Comparison of ENCODE assay signal across 8 mouse cellular contexts in the genomic region with DNA sequence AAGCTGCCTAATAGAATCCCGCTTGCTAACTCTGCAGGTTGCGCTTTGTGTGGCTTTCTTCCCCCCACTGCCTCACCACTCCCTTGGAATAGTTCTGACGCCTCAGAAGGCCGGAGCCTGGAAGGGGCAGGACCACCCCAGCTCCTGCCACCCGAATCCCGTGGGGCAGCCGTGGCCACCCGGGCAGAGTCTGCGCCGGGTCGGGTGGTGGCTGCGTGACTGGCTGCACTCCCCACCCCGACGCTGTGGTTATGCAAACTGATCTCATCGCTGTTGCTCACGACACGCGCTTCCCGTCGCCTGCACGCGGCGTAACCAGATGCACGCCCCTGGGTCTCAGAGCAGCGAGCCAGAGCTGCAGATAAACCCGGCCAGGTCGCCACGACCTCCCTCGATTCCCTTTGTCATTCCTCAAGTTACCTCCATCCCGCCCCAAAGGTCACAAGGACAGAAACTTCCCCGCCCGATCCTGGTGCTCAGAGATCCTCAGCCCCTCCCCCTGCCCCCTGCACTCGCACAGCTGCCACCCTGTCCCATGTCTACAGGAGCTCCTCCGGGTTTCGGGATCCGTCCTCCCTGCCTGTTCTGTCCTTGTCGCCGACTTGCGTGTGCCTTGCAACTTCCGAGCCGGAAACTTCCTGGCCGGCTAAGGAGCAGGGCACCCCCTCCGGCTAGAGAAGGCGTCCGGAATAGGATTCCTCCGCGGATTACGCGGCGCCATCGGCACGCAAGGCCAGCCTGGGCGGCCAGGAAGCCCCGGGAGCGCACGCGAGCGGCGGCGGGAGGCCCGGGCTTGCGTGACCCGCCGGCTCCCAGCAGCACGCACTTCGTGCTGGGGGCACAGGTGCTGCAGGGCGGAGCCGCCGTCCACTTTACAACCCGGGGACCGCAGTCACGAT. TPM values are rescaled to one million over a fixed set of nuclear protein-coding genes. Genes with fewer than 3 reads are reported as not detected.
DNase-seq lines count a peak whose midpoint lies in the region; ATAC-seq lines count a peak whose summit lies in the region.

No protein-coding gene starts in this region.

- intact Hi-C loops in left cerebral cortex, postnatal 14 days (cut with DNase I): no loop called here

- DNase-seq in R1 (ENCODE audit: low read depth, low spot score): peak; percentile 98
- DNase-seq in cerebellum, postnatal 36 days: peak; percentile 58 to 60
- peak; percentile 67 for DNase-seq in gastrocnemius, postnatal 10 days
- DNase-seq in induced T-regulatory cell, adult 2 months (ENCODE audit: low read depth): peak; percentile 86
- DNase-seq in left cerebral cortex, postnatal 14 days (ENCODE audit: low spot score in 2 of 2): peak; percentile 66 to 80
- peak; percentile 64 for DNase-seq in right cerebral cortex, postnatal 14 days
- peak; percentile 75 for DNase-seq in urinary bladder, postnatal 25 days (ENCODE audit: low spot score)

- peak; percentile 94 for ATAC-seq in megakaryocyte-erythroid progenitor cell, adult 5-6 weeks (replicated peaks; ENCODE audit: low FRiP score, low TSS enrichment, poor library complexity, severe bottlenecking)

RNA-seq across cellular contexts. Expression of gene Lekr1, which starts 7.1 kb away (rescaled TPM):
- 1 to 10 TPM in 1 of 2 experiments, under 1 TPM in 1; 0.84 to 1.1 TPM for total RNA-seq in gastrocnemius, postnatal 10 days (2021)
- 1 to 10 TPM; 6.6 to 8.0 TPM for total RNA-seq in left cerebral cortex, postnatal 14 days (2021)
- total RNA-seq in megakaryocyte-erythroid progenitor cell, adult 5-6 weeks (2014; fragmentation: Nextera tagmentation): 2.0 TPM in 1 of 2 replicates, not detected in the other
- 1.9 and 3.3 TPM in 2 replicates for total RNA-seq in megakaryocyte-erythroid progenitor cell, adult 5-6 weeks (2017)

Comparison
In these comparisons a context has a peak if more than half of its experiments do, and no peak if none do; other contexts are left out.
1. Peak in every context shown above with its lines: DNase-seq and ATAC-seq.